Mouse (Mus musculus) lung, embryonic 16.5 days (tissue): ENCODE results near the gene Slco4a1. TPM values are rescaled to one million over a fixed set of nuclear protein-coding genes. Genes with fewer than 3 reads are reported as not detected.

Source experiments
- polyA plus RNA-seq: library from polyadenylated mRNA; unstranded; fragments of >200 nt; fragmentation: Nextera tagmentation; extraction: Ambion mirVana; gene quantifications from 2 replicates; pipeline ENCODE4 v1.2.1, GENCODE M21; 2015

Gene Slco4a1
- polyA plus RNA-seq, 1 experiment from 2014 or later = 0.98 TPM

Other genes with a start within 250 kb of the Slco4a1 start
- 102 and 112 TPM in 2 replicates for gene Lama5, start 230.4 kb upstream of the Slco4a1 start, polyA plus RNA-seq
- 455 and 526 TPM in 2 replicates for gene Rps21, start 198.9 kb upstream of the Slco4a1 start, polyA plus RNA-seq
- 6.3 and 8.4 TPM in 2 replicates for gene Cables2, start 182.7 kb upstream of the Slco4a1 start, polyA plus RNA-seq
- gene Rbbp8nl, start 166.4 kb upstream of the Slco4a1 start, polyA plus RNA-seq = 2.7 and 2.8 TPM in 2 replicates
- 23.2 and 25.3 TPM in 2 replicates for gene Gata5, start 121.5 kb upstream of the Slco4a1 start, polyA plus RNA-seq
- gene Ntsr1, start 43.7 kb downstream of the Slco4a1 start, polyA plus RNA-seq = 0.43 and 0.98 TPM in 2 replicates
- gene Mrgbp, start 125.1 kb downstream of the Slco4a1 start, polyA plus RNA-seq = 27.4 and 28.7 TPM in 2 replicates
- 46.9 and 51.8 TPM in 2 replicates for gene Ogfr, start 133.0 kb downstream of the Slco4a1 start, polyA plus RNA-seq
- gene Col9a3, start 141.5 kb downstream of the Slco4a1 start, polyA plus RNA-seq = 36.9 and 38.3 TPM in 2 replicates
- gene Tcfl5, start 186.5 kb downstream of the Slco4a1 start, polyA plus RNA-seq = 0.15 TPM in 1 of 2 replicates, not detected in the other